Mouse (Mus musculus) CH12.LX (cell line): ENCODE results near the gene Plekhm3. TPM values are rescaled to one million over a fixed set of nuclear protein-coding genes. Genes with fewer than 3 reads are reported as not detected.

ENCODE experiments used
- DNase-seq: peaks from one replicate; pipeline ENCODE4 v3.0.0-alpha.2; 2013; ENCODE audit errors: extremely low read depth
- H3K27ac ChIP-seq: 2 replicates; pipeline ENCODE4 v1.5.1; 2012; ENCODE audit warnings: low read depth, mild to moderate bottlenecking, control low read depth, moderate library complexity; ENCODE audit not compliant: insufficient read depth
- H3K27me3 ChIP-seq: replicated peaks from 2 replicates; pipeline ENCODE3; 2012; ENCODE audit warnings: inconsistent platforms
- H3K36me3 ChIP-seq, 2 experiments: replicated peaks in 1 of 2; 2 replicates each; pipeline versions ENCODE3 to v1.6.1; 2012; ENCODE audit warnings: inconsistent platforms in 1 of 2, low read length in 1 of 2, mild to moderate bottlenecking in 1 of 2, mixed read lengths in 1 of 2, moderate library complexity in 1 of 2; ENCODE audit not compliant: control insufficient read depth in 1 of 2, insufficient read depth in 1 of 2
- H3K4me1 ChIP-seq, 2 experiments: 2 replicates each; pipeline ENCODE4 v1.6.1; 2012; ENCODE audit warnings: inconsistent platforms in 1 of 2, moderate library complexity in 1 of 2; ENCODE audit not compliant: insufficient read depth in 2 of 2, control insufficient read depth in 1 of 2
- H3K4me2 ChIP-seq: 2 replicates; pipeline ENCODE4 v1.6.1; 2012; ENCODE audit warnings: low read depth, mild to moderate bottlenecking, control low read depth; ENCODE audit not compliant: poor library complexity, insufficient read depth, severe bottlenecking
- H3K4me3 ChIP-seq, 3 experiments: fragments of 150-350 bp in 1 of 3; sonication (generic) in 1 of 3; replicated peaks in 1 of 3; 2 replicates each; pipeline versions ENCODE3 to v1.5.1; 2011 to 2012; ENCODE audit warnings: low read depth in 2 of 3, low read length in 2 of 3, mild to moderate bottlenecking in 2 of 3, moderate library complexity in 2 of 3, control low read depth in 1 of 3, improper control_type of control experiment in 1 of 3, inconsistent platforms in 1 of 3, mixed read lengths in 1 of 3; ENCODE audit not compliant: poor library complexity in 1 of 3
- H3K79me2 ChIP-seq: replicated peaks from 2 replicates; pipeline ENCODE4 v1.6.1; 2012; ENCODE audit warnings: mild to moderate bottlenecking, moderate library complexity; ENCODE audit not compliant: control insufficient read depth, poor library complexity, insufficient read depth, severe bottlenecking; ENCODE audit errors: extremely low read depth
- H3K9ac ChIP-seq: 2 replicates; pipeline ENCODE4 v1.6.1; 2012; ENCODE audit warnings: low read depth, mild to moderate bottlenecking, control low read depth, moderate library complexity; ENCODE audit not compliant: insufficient read depth
- H3K9me3 ChIP-seq: replicated peaks from 2 replicates; pipeline ENCODE3; 2012; ENCODE audit warnings: low read length, inconsistent platforms, mixed read lengths
- BHLHE40 ChIP-seq: IDR thresholded peaks from 2 replicates; pipeline ENCODE4 v1.6.1; 2011; ENCODE audit warnings: mild to moderate bottlenecking, low read depth, low read length, improper control_type of control experiment
- E2F4 ChIP-seq: IDR thresholded peaks from 2 replicates; pipeline ENCODE4 v1.6.1; 2011; ENCODE audit warnings: low read depth, low read length, improper control_type of control experiment; ENCODE audit not compliant: insufficient replicate concordance
- ELF1 ChIP-seq: IDR thresholded peaks from 2 replicates; pipeline ENCODE4 v1.6.1; 2014; ENCODE audit warnings: low read depth, mild to moderate bottlenecking, inconsistent platforms, low read length, improper control_type of control experiment
- IRF4 ChIP-seq: IDR thresholded peaks from 2 replicates; pipeline ENCODE4 v1.6.1; 2014; ENCODE audit warnings: low read depth, mild to moderate bottlenecking, inconsistent platforms, low read length, improper control_type of control experiment
- KAT2A ChIP-seq: IDR thresholded peaks from 2 replicates; pipeline ENCODE4 v1.6.1; 2012; ENCODE audit warnings: low read length, improper control_type of control experiment, inconsistent platforms; ENCODE audit not compliant: insufficient replicate concordance
- MAFK ChIP-seq: IDR thresholded peaks from 2 replicates; pipeline ENCODE4 v1.6.1; 2011; ENCODE audit warnings: low read length, improper control_type of control experiment; ENCODE audit not compliant: insufficient replicate concordance
- MAX ChIP-seq: IDR thresholded peaks from 2 replicates; pipeline ENCODE4 v1.6.1; 2011; ENCODE audit warnings: low read length, improper control_type of control experiment
- MEF2A ChIP-seq: IDR thresholded peaks from 2 replicates; pipeline ENCODE4 v1.6.1; 2014; ENCODE audit warnings: low read depth, mild to moderate bottlenecking, inconsistent platforms, low read length, improper control_type of control experiment, borderline replicate concordance
- MXI1 ChIP-seq: IDR thresholded peaks from 2 replicates; pipeline ENCODE4 v1.6.1; 2011; ENCODE audit warnings: mild to moderate bottlenecking, low read depth, low read length, improper control_type of control experiment
- NRF1 ChIP-seq: IDR thresholded peaks from 2 replicates; pipeline ENCODE4 v1.6.1; 2014; ENCODE audit warnings: low read depth, mild to moderate bottlenecking, inconsistent platforms, low read length, improper control_type of control experiment, moderate library complexity
- PAX5 ChIP-seq: IDR thresholded peaks from 2 replicates; pipeline ENCODE4 v1.6.1; 2012; ENCODE audit warnings: low read length, inconsistent platforms, mixed read lengths
- POLR2A ChIP-seq: IDR thresholded peaks from 2 replicates; pipeline ENCODE4 v1.6.1; 2011; ENCODE audit warnings: low read depth, mild to moderate bottlenecking, improper control_type of control experiment, low read length
- POLR2AphosphoS2 ChIP-seq: IDR thresholded peaks from 2 replicates; pipeline ENCODE4 v1.6.1; 2011; ENCODE audit warnings: low read depth, low read length, improper control_type of control experiment
- RCOR1 ChIP-seq: conservative IDR thresholded peaks from 2 replicates; pipeline ENCODE4 v1.6.1; 2012; ENCODE audit warnings: low read depth, mild to moderate bottlenecking, inconsistent platforms, low read length, improper control_type of control experiment
- TBP ChIP-seq: conservative IDR thresholded peaks from 2 replicates; pipeline ENCODE4 v1.6.1; 2011; ENCODE audit warnings: low read depth, low read length, improper control_type of control experiment
- UBTF ChIP-seq: IDR thresholded peaks from 2 replicates; pipeline ENCODE4 v1.6.1; 2012; ENCODE audit warnings: low read depth, mild to moderate bottlenecking, inconsistent platforms, low read length, improper control_type of control experiment, moderate library complexity
- ZKSCAN1 ChIP-seq: IDR thresholded peaks from 2 replicates; pipeline ENCODE4 v1.6.1; 2012; ENCODE audit warnings: low read depth, inconsistent platforms, low read length, improper control_type of control experiment, borderline replicate concordance
- ZNF384 ChIP-seq: IDR thresholded peaks from 2 replicates; pipeline ENCODE4 v1.6.1; 2012; ENCODE audit warnings: low read depth, low read length, improper control_type of control experiment, inconsistent platforms
- dilution Hi-C: fragments of 300-500 bp; cut with MboI; formaldehyde crosslinking; loops from 2 replicates; pipeline ENCODE4 v1.14.3; 2020; ENCODE audit warnings: low sequenced_read_pairs; ENCODE audit not compliant: extremely low pct_unique_long_range_greater_than_20kb, extremely low pct_ligation_motif_present
- in situ Hi-C: fragments of 300-500 bp; cut with MboI; formaldehyde crosslinking; loops from 3 replicates; pipeline ENCODE4 v1.14.3; 2019; ENCODE audit warnings: low sequenced_read_pairs, low pct_ligation_motif_present, low pct_unique_long_range_greater_than_20kb, mixed read lengths
- polyA plus RNA-seq: library from polyadenylated mRNA; unstranded; fragments of >175 nt; gene quantifications from 2 replicates; pipeline ENCODE4 v1.2.1, GENCODE M21; 2012; ENCODE audit warnings: low read depth; ENCODE audit not compliant: insufficient read length
- total RNA-seq, 2 experiments: library from RNA; depleted of rRNA; stranded (reverse); fragments of 300-350 nt in 1 of 2; fragments of >200 nt in 1 of 2; gene quantifications; 2 replicates each; pipeline ENCODE4 v1.2.3; 2012 to 2014

The Plekhm3 gene
- total and polyA plus RNA-seq, 3 experiments, result 9.9 to 14.1 (median 13.0) TPM

DNA sequence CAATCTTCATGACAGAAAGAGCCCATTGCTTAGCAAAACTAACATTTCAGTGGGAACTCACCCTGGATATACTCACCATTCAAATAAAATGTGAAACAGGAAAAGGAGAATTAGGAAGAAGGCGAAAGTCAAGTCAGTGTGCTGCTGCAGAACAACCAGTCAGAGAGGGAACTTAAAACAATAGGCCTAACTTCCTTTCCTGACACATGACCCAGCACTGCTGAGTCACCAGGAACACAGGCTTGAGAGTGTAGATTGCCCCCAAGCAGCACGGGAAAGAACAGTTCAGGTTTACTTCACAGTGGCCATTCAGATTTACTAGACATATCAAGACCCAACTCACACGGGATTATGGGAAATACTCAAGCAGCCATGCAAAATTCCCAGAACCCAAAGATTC, 80.3 kb downstream of the Plekhm3 start:
- Histone ChIP-seq H3K4me3 (no peak overlapping the region), H3K27me3 (no peaks in the 10 kb centered on the region), H3K36me3 (peaks cover 37 to 80% of the 10 kb centered on the region in 2 experiments), H3K9me3 (no peaks in the 10 kb centered on the region), H3K4me2 (no peak overlapping the region), H3K27ac (peak overlapping the region; percentile 10; the same call in 1 of the 2 replicates), H3K4me1 (peaks cover 4 to 30% of the 10 kb centered on the region in 2 experiments; a peak in 2 of 4 replicates), H3K9ac (no peak overlapping the region), H3K79me2 (no peaks in the 10 kb centered on the region)
- in situ Hi-C loops (no loop called here), dilution Hi-C loops (no loop called here)
- TF ChIP-seq ZNF384 (no peak), NRF1 (no peak), E2F4 (no peak), MAX (no peak), MEF2A (no peak), KAT2A (no peak), ELF1 (no peak), MXI1 (no peak), PAX5 (no peak), IRF4 (no peak), ZKSCAN1 (no peak), RCOR1 (no peak)
- peak; percentile 63 for DNase-seq

DNA sequence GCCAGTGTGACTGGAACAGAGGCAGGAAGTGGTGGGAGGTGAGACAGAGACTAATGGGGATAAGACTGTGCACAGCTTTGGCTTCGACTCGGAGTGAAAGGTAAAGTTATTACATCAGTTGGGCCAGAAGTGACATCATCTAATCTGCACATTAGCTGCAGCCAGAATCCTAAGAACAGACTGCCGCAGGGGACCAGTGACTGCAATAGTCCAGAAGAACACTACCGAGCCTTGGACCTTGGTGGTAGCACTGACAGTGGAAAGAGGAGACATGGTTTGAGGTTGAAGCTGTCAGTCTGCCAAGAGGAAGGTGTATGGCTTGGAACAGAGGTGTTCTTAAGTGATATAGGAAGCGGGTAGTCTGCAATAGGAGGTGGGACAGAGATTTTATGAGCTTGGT, 80.9 kb downstream of the Plekhm3 start:
- no peak overlapping the region for H3K9ac ChIP-seq
- no peak overlapping the region for H3K4me3 ChIP-seq
- in situ Hi-C loops (no loop called here), dilution Hi-C loops (no loop called here)
- H3K79me2 ChIP-seq, result no peaks in the 10 kb centered on the region
- H3K27me3 ChIP-seq, result no peaks in the 10 kb centered on the region
- peak; percentile 17 for DNase-seq
- peaks cover 34 to 75% of the 10 kb centered on the region in 2 experiments for H3K36me3 ChIP-seq
- peaks cover 4 to 28% of the 10 kb centered on the region in 2 experiments; a peak in 2 of 4 replicates for H3K4me1 ChIP-seq
- no peak overlapping the region for H3K4me2 ChIP-seq
- no peaks in the 10 kb centered on the region for H3K9me3 ChIP-seq
- no peak for TF ChIP-seq ZNF384
- no peak for TF ChIP-seq KAT2A
- no peak for TF ChIP-seq UBTF
- TF ChIP-seq E2F4, result no peak
- TF ChIP-seq BHLHE40, result no peak
- no peak for TF ChIP-seq MAFK
- no peak for TF ChIP-seq POLR2A
- TF ChIP-seq TBP, result no peak
- no peak for TF ChIP-seq IRF4
- TF ChIP-seq POLR2AphosphoS2, result no peak
- H3K27ac ChIP-seq, result peak overlapping the region; percentile 31; the same call in 1 of the 2 replicates
